Mouse (Mus musculus): ENCODE data around the gene Gm4303.
"Not testable (repeated sequence)": the region's sequence is repeated elsewhere in the genome, so short reads cannot be mapped to it uniquely, and the experiment has no call there.

Gene Gm4303

GRCm38 (mm10) chr10:100345672-100346071 lies at the start of gene Gm4303:
TSS of gene Gm4303 (plus strand) at chr10:100345972.
- not testable (repeated sequence) for DNase-seq (ENCODE audit: low spot score)

DNA sequence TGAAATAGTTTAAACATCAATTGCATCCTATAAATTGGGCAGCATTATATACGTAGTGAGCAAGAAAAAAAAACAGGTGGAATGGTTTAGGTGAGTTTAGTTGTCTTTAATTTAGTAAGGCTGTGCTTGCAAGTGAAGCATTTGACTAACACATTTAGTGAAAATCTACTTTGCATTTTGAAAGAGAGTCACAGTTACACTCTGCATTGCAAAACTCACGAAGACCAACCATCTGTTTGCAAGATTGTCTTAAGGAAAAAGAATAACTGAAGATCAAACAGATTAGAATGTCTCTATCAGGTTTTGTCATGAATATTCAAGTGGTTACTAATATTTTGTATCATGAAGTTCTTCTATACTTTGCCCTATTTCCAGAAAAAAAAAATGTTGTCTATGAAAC lies 49.7 kb upstream of the Gm4303 start:
- no peak for DNase-seq (ENCODE audit: low spot score)

DNA sequence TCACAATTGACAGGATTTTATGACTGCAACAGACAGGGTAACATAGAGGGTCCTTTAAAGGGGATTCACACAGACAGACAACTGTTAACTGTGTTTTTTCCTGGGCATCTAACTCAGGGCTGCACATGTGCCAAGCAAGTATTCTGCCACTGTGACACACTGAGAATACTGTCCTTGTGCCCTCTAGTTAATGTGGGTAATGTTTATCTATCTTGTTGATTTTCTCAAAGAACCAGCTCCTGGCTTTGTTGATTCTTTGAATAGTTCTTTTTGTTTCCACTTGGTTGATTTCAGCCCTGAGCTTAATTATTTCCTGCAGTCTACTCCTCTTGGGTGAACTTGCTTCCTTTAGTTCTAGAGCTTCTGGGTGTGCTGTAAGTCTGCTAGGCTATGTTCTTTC lies 45.7 kb upstream of the Gm4303 start:
- not testable (repeated sequence) for DNase-seq (ENCODE audit: low spot score)

GRCm38 (mm10) chr10:100335376-100335775 lies 10.4 kb upstream of the Gm4303 start, which contains the start of gene Gm4301:
TSS of gene Gm4301 (plus strand) at chr10:100335676.
- DNase-seq (ENCODE audit: low spot score) = not testable (repeated sequence)

- DNase-seq (ENCODE audit: low spot score) = not testable (repeated sequence)
Observed at GRCm38 (mm10) chr10:100340536-100340935, 5.2 kb upstream of the Gm4303 start, which contains the start of gene Gm4302. TSS of gene Gm4302 (plus strand) at chr10:100340836.

GRCm38 (mm10) chr10:100350793-100351192 lies 5.0 kb downstream of the Gm4303 start, which contains the start of gene Gm4305:
TSS of gene Gm4305 (plus strand) at chr10:100351093.
- not testable (repeated sequence) for DNase-seq (ENCODE audit: low spot score)

DNA sequence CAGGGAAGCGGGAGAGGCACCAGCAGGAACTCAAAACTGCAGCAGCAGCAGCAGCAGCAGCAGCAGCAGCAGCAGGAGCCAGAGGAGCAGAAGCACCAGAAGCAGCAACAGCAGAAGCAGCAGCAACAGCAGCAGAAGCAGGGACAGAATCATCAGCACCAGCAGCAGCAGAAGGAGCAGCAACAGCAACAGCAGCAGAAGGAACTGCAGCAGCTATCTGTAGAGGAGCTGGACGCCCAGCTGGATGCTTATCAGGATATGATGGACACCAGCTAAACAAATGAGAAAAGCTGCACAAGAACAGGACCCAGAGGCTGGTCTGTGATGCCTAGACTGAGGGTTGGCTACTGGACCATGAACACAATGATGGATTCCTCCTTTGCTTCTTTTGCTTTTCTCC lies 11.1 kb downstream of the Gm4303 start:
- peak; percentile 40 for DNase-seq (ENCODE audit: low spot score)

GRCm38 (mm10) chr10:100361038-100361437 lies 15.3 kb downstream of the Gm4303 start, which contains the start of gene Gm4307:
TSS of gene Gm4307 (plus strand) at chr10:100361338.
- DNase-seq (ENCODE audit: low spot score) = not testable (repeated sequence)

DNA sequence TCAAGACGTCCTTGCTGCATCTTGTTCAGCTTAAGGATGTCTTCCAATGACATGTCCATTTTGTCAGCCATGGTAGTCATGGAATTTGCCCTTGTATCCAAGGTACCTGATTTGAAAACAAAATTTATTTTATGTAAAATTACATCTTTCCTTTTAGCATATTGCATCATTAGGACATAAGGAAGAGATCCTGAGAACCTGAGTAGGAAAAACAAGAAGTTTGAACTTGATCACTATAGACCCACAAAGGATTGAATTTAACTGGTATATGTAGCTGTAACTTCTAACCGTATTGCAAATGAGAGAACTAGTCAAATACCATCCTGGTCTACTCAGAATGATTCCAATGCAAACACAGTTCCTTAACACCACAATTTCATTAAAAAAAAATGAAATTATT lies 36.7 kb downstream of the Gm4303 start, which contains the start of gene Gm4312:
Gene Gm4312 (minus strand): TSS at position 101 of the 400 bp plus-strand sequence.
- DNase-seq (ENCODE audit: low spot score) = not testable (repeated sequence)
